Mouse (Mus musculus): ENCODE results near the gene Hp. TPM values are rescaled to one million over a fixed set of nuclear protein-coding genes. Genes with fewer than 3 reads are reported as not detected.

The Hp gene
- polyA plus RNA-seq, 1 experiment from 2014 or later = 29.7 TPM

GRCm38 (mm10) chr8:109591367-109591766, 12.4 kb upstream of the Hp start:
- no peak overlapping the region for H3K4me3 ChIP-seq
- no peak overlapping the region for H3K9ac ChIP-seq
- no peaks in the 10 kb centered on the region for H3K27me3 ChIP-seq
- no peaks in the 10 kb centered on the region for H3K9me3 ChIP-seq
- 78% methylated on average over 3 of the region's 3 CpGs for WGBS
- H3K4me1 ChIP-seq = no peaks in the 10 kb centered on the region
- no peak overlapping the region for H3K27ac ChIP-seq
- peaks cover 25% of the 10 kb centered on the region for H3K36me3 ChIP-seq
- no peak overlapping the region for H3K4me2 ChIP-seq
- no peak for ATAC-seq (ENCODE audit: borderline replicate concordance, extremely low read depth, low FRiP score, low TSS enrichment)

GRCm38 (mm10) chr8:109590901-109591300, 11.9 kb upstream of the Hp start:
- H3K4me1 ChIP-seq = no peaks in the 10 kb centered on the region
- 84% methylated on average over 9 of the region's 9 CpGs for WGBS
- no peak overlapping the region for H3K9ac ChIP-seq
- H3K9me3 ChIP-seq = no peaks in the 10 kb centered on the region
- no peak for ATAC-seq (ENCODE audit: borderline replicate concordance, extremely low read depth, low FRiP score, low TSS enrichment)
- no peaks in the 10 kb centered on the region for H3K27me3 ChIP-seq
- no peak overlapping the region for H3K4me2 ChIP-seq
- no peak overlapping the region for H3K4me3 ChIP-seq
- H3K36me3 ChIP-seq = peaks cover 25% of the 10 kb centered on the region
- no peak overlapping the region for H3K27ac ChIP-seq

- no peak overlapping the region for H3K9ac ChIP-seq
- WGBS = 44% methylated on average over 7 of the region's 7 CpGs
- H3K4me1 ChIP-seq = no peaks in the 10 kb centered on the region
- peak; percentile 88 for ATAC-seq (ENCODE audit: borderline replicate concordance, extremely low read depth, low FRiP score, low TSS enrichment)
- H3K4me3 ChIP-seq = no peak overlapping the region
- peak overlapping the region; percentile 90 for H3K27ac ChIP-seq
- peak overlapping the region; percentile 0; the same call in 1 of the 2 replicates for H3K4me2 ChIP-seq
- no peaks in the 10 kb centered on the region for H3K9me3 ChIP-seq
- H3K36me3 ChIP-seq = 0 out of 2 replicates have a peak, but pooled peaks cover under 1% of the 10 kb centered on the region
- H3K27me3 ChIP-seq = no peaks in the 10 kb centered on the region
Observed at GRCm38 (mm10) chr8:109586972-109587504, 8.1 kb upstream of the Hp start.

GRCm38 (mm10) chr8:109585652-109586051, 6.7 kb upstream of the Hp start:
- H3K4me1 ChIP-seq = no peaks in the 10 kb centered on the region
- no peaks in the 10 kb centered on the region for H3K9me3 ChIP-seq
- no peak overlapping the region for H3K4me2 ChIP-seq
- no peaks in the 10 kb centered on the region for H3K36me3 ChIP-seq
- H3K27ac ChIP-seq = no peak overlapping the region
- ATAC-seq (ENCODE audit: borderline replicate concordance, extremely low read depth, low FRiP score, low TSS enrichment) = no peak
- H3K4me3 ChIP-seq = no peak overlapping the region
- no peak overlapping the region for H3K9ac ChIP-seq
- no peaks in the 10 kb centered on the region for H3K27me3 ChIP-seq

- ATAC-seq (ENCODE audit: borderline replicate concordance, extremely low read depth, low FRiP score, low TSS enrichment) = no peak
- WGBS = 58% methylated on average over 3 of the region's 3 CpGs
- Histone ChIP-seq H3K27me3 (no peaks in the 10 kb centered on the region), H3K27ac (no peak overlapping the region), H3K4me3 (no peak overlapping the region), H3K9ac (no peak overlapping the region), H3K4me2 (no peak overlapping the region), H3K9me3 (no peaks in the 10 kb centered on the region), H3K4me1 (no peaks in the 10 kb centered on the region), H3K36me3 (no peaks in the 10 kb centered on the region)
Observed at GRCm38 (mm10) chr8:109584830-109585229, 5.9 kb upstream of the Hp start.

GRCm38 (mm10) chr8:109584293-109584692, 5.3 kb upstream of the Hp start:
- WGBS = 74% methylated on average over 4 of the region's 4 CpGs
- no peak for ATAC-seq (ENCODE audit: borderline replicate concordance, extremely low read depth, low FRiP score, low TSS enrichment)

GRCm38 (mm10) chr8:109576311-109576710, 2.7 kb downstream of the Hp start:
- Histone ChIP-seq H3K9me3 (no peaks in the 10 kb centered on the region), H3K9ac (no peak overlapping the region), H3K4me1 (no peaks in the 10 kb centered on the region), H3K27ac (no peak overlapping the region), H3K4me3 (no peak overlapping the region), H3K36me3 (no peaks in the 10 kb centered on the region), H3K27me3 (no peaks in the 10 kb centered on the region), H3K4me2 (no peak overlapping the region)
- no peak for ATAC-seq (ENCODE audit: borderline replicate concordance, extremely low read depth, low FRiP score, low TSS enrichment)
- WGBS = 72% methylated on average over 4 of the region's 4 CpGs

More at GRCm38 (mm10) chr8:109584293-109584692, 5.3 kb upstream of the Hp start:
- Histone ChIP-seq H3K4me2 (no peak overlapping the region), H3K36me3 (no peaks in the 10 kb centered on the region), H3K4me3 (no peak overlapping the region), H3K4me1 (no peaks in the 10 kb centered on the region), H3K9ac (no peak overlapping the region), H3K27ac (no peak overlapping the region), H3K9me3 (no peaks in the 10 kb centered on the region), H3K27me3 (no peaks in the 10 kb centered on the region)

- no peaks in the 10 kb centered on the region for H3K9me3 ChIP-seq
- no peak for ATAC-seq (ENCODE audit: borderline replicate concordance, extremely low read depth, low FRiP score, low TSS enrichment)
- H3K36me3 ChIP-seq = peaks cover 12% of the 10 kb centered on the region; the same call in 1 of the 2 replicates
- H3K4me3 ChIP-seq = no peak overlapping the region
- WGBS = 84% methylated on average over 12 of the region's 12 CpGs
- peaks cover 8% of the 10 kb centered on the region; the same call in 1 of the 2 replicates for H3K4me1 ChIP-seq
- no peaks in the 10 kb centered on the region for H3K27me3 ChIP-seq
- H3K9ac ChIP-seq = no peak overlapping the region
- no peak overlapping the region for H3K4me2 ChIP-seq
- no peak overlapping the region for H3K27ac ChIP-seq
Observed at GRCm38 (mm10) chr8:109571139-109571538, 7.8 kb downstream of the Hp start.

- Histone ChIP-seq H3K36me3 (peaks cover 30% of the 10 kb centered on the region), H3K27me3 (no peaks in the 10 kb centered on the region), H3K9me3 (no peaks in the 10 kb centered on the region), H3K27ac (peak within 1 kb of the TSS; percentile 91), H3K4me3 (peak within 1 kb of the TSS; percentile 81), H3K9ac (peak within 1 kb of the TSS; percentile 95), H3K4me1 (peaks cover 23% of the 10 kb centered on the region), H3K4me2 (peak within 1 kb of the TSS; percentile 81)
- peak; percentile 100 for ATAC-seq (ENCODE audit: borderline replicate concordance, extremely low read depth, low FRiP score, low TSS enrichment)
- under 1% methylated on average over 52 of the region's 52 CpGs for WGBS
Observed at GRCm38 (mm10) chr8:109565498-109566333, 13.3 kb downstream of the Hp start, which contains the start of the genes Dhx38 and Txnl4b. Gene Dhx38 (minus strand): TSS chr8:109565861. Gene Txnl4b (plus strand): TSS chr8:109565892.

- Histone ChIP-seq H3K27me3 (no peaks in the 10 kb centered on the region), H3K9ac (peak overlapping the region; percentile 95), H3K4me1 (peaks cover 23% of the 10 kb centered on the region), H3K9me3 (no peaks in the 10 kb centered on the region), H3K27ac (0 out of 2 replicates have a peak overlapping the region, but pooled peaks have one; percentile 91), H3K4me3 (peak overlapping the region; percentile 81), H3K4me2 (peak overlapping the region; percentile 80), H3K36me3 (peaks cover 35% of the 10 kb centered on the region)
- 2% methylated on average over 10 of the region's 10 CpGs for WGBS
- ATAC-seq (ENCODE audit: borderline replicate concordance, extremely low read depth, low FRiP score, low TSS enrichment) = no peak
Observed at GRCm38 (mm10) chr8:109564766-109565165, 14.2 kb downstream of the Hp start.

- no peak overlapping the region for H3K27ac ChIP-seq
- H3K27me3 ChIP-seq = no peaks in the 10 kb centered on the region
- H3K9me3 ChIP-seq = no peaks in the 10 kb centered on the region
- H3K4me1 ChIP-seq = peaks cover 23% of the 10 kb centered on the region
- WGBS = 80% methylated on average over 2 of the region's 2 CpGs
- no peak overlapping the region; the same call in 1 of the 2 replicates for H3K4me2 ChIP-seq
- H3K4me3 ChIP-seq = no peak overlapping the region
- H3K9ac ChIP-seq = no peak overlapping the region
- no peak for ATAC-seq (ENCODE audit: borderline replicate concordance, extremely low read depth, low FRiP score, low TSS enrichment)
- H3K36me3 ChIP-seq = peaks cover 40% of the 10 kb centered on the region
Observed at GRCm38 (mm10) chr8:109563881-109564280, 15.1 kb downstream of the Hp start.

- no peak overlapping the region for H3K4me2 ChIP-seq
- H3K4me3 ChIP-seq = no peak overlapping the region
- H3K36me3 ChIP-seq = peaks cover 99% of the 10 kb centered on the region
- no peaks in the 10 kb centered on the region for H3K27me3 ChIP-seq
- no peak overlapping the region for H3K9ac ChIP-seq
- no peak overlapping the region for H3K27ac ChIP-seq
- H3K9me3 ChIP-seq = no peaks in the 10 kb centered on the region
- WGBS = 34% methylated on average over 3 of the region's 3 CpGs
- H3K4me1 ChIP-seq = no peaks in the 10 kb centered on the region
- ATAC-seq (ENCODE audit: borderline replicate concordance, extremely low read depth, low FRiP score, low TSS enrichment) = no peak
Observed at GRCm38 (mm10) chr8:109551663-109552062, 27.3 kb downstream of the Hp start.

Data from lung, embryonic 15.5 days (tissue).